Mouse (Mus musculus) megakaryocyte, embryonic 14.5 days (primary cell): ENCODE results near the gene Zfp473. TPM values are rescaled to one million over a fixed set of nuclear protein-coding genes. Genes with fewer than 3 reads are reported as not detected.

Source experiments
- H3K27me3 ChIP-seq: replicated peaks from 2 replicates; pipeline ENCODE3; 2012; ENCODE audit warnings: inconsistent platforms
- H3K36me3 ChIP-seq: replicated peaks from 2 replicates; pipeline ENCODE3; 2012; ENCODE audit warnings: low read length, inconsistent platforms, mixed read lengths
- H3K4me1 ChIP-seq: 2 replicates; pipeline ENCODE4 v1.6.1; 2012; ENCODE audit warnings: inconsistent platforms
- H3K4me3 ChIP-seq: replicated peaks from 2 replicates; pipeline ENCODE3; 2012; ENCODE audit warnings: moderate library complexity, mild to moderate bottlenecking, inconsistent platforms
- H3K9me3 ChIP-seq: 2 replicates; pipeline ENCODE4 v1.6.1; 2012; ENCODE audit warnings: inconsistent platforms
- FLI1 ChIP-seq: IDR thresholded peaks from 2 replicates; pipeline ENCODE4 v1.6.1; 2012; ENCODE audit warnings: low read length, inconsistent platforms, mixed read lengths
- GATA1 ChIP-seq: IDR thresholded peaks from 3 replicates; pipeline ENCODE4 v1.6.1; 2012; ENCODE audit warnings: mixed read lengths, low read length, inconsistent platforms, borderline replicate concordance
- polyA plus RNA-seq: library from polyadenylated mRNA; stranded (reverse); fragments of >175 nt; gene quantifications from 2 replicates; pipeline ENCODE4 v1.2.3, GENCODE M21; 2012; ENCODE audit warnings: low replicate concordance; ENCODE audit not compliant: insufficient read depth

The Zfp473 gene
- polyA plus RNA-seq, 1 experiment, result 0.12 TPM

GRCm38 (mm10) chr7:44697980-44698379 is 52.9 kb downstream of the Zfp473 start:
- Histone ChIP-seq H3K9me3 (no peaks in the 10 kb centered on the region), H3K4me1 (peaks cover 26% of the 10 kb centered on the region), H3K36me3 (no peaks in the 10 kb centered on the region), H3K4me3 (peak overlapping the region; percentile 65), H3K27me3 (peaks cover 53% of the 10 kb centered on the region)
- TF ChIP-seq GATA1 (no peak), FLI1 (no peak)

GRCm38 (mm10) chr7:44697191-44697710 is 53.6 kb downstream of the Zfp473 start:
- peak overlapping the region; percentile 19 for H3K4me3 ChIP-seq
- peaks cover 26% of the 10 kb centered on the region for H3K4me1 ChIP-seq
- TF ChIP-seq GATA1 (no peak), FLI1 (no peak)
- no peaks in the 10 kb centered on the region for H3K9me3 ChIP-seq
- peaks cover 56% of the 10 kb centered on the region for H3K27me3 ChIP-seq
- H3K36me3 ChIP-seq, result no peaks in the 10 kb centered on the region

- peaks cover 55% of the 10 kb centered on the region for H3K27me3 ChIP-seq
- H3K4me1 ChIP-seq, result peaks cover 15% of the 10 kb centered on the region
- H3K9me3 ChIP-seq, result 0 out of 2 replicates have a peak, but pooled peaks cover 5% of the 10 kb centered on the region
- H3K4me3 ChIP-seq, result no peak overlapping the region
- no peaks in the 10 kb centered on the region for H3K36me3 ChIP-seq
- TF ChIP-seq GATA1 (no peak), FLI1 (no peak)
Observed at GRCm38 (mm10) chr7:44695223-44695622, 55.6 kb downstream of the Zfp473 start.

- Histone ChIP-seq H3K4me3 (no peak overlapping the region), H3K27me3 (peaks cover 47% of the 10 kb centered on the region), H3K36me3 (no peaks in the 10 kb centered on the region), H3K9me3 (peaks cover 17% of the 10 kb centered on the region), H3K4me1 (peaks cover 15% of the 10 kb centered on the region)
- no peak for TF ChIP-seq FLI1
- no peak for TF ChIP-seq GATA1
Observed at GRCm38 (mm10) chr7:44693427-44694175, 57.2 kb downstream of the Zfp473 start.

- no peak for TF ChIP-seq GATA1
- H3K4me3 ChIP-seq, result no peak overlapping the region
- H3K36me3 ChIP-seq, result no peaks in the 10 kb centered on the region
- H3K9me3 ChIP-seq, result peaks cover 18% of the 10 kb centered on the region
- peaks cover 43% of the 10 kb centered on the region for H3K27me3 ChIP-seq
- peaks cover 10% of the 10 kb centered on the region for H3K4me1 ChIP-seq
Observed at GRCm38 (mm10) chr7:44689331-44689730, 61.5 kb downstream of the Zfp473 start.

GRCm38 (mm10) chr7:44688890-44689289 is 62.0 kb downstream of the Zfp473 start:
- TF ChIP-seq FLI1 (no peak), GATA1 (no peak)
- no peaks in the 10 kb centered on the region for H3K36me3 ChIP-seq
- no peak overlapping the region for H3K4me3 ChIP-seq
- H3K27me3 ChIP-seq, result peaks cover 42% of the 10 kb centered on the region
- H3K9me3 ChIP-seq, result peaks cover 18% of the 10 kb centered on the region
- peaks cover 10% of the 10 kb centered on the region for H3K4me1 ChIP-seq

GRCm38 (mm10) chr7:44685531-44686402 is 65.1 kb downstream of the Zfp473 start:
- Histone ChIP-seq H3K4me1 (peaks cover 10% of the 10 kb centered on the region), H3K9me3 (peaks cover 33% of the 10 kb centered on the region), H3K36me3 (no peaks in the 10 kb centered on the region), H3K4me3 (no peak overlapping the region), H3K27me3 (peaks cover 39% of the 10 kb centered on the region)
- TF ChIP-seq FLI1 (no peak), GATA1 (no peak)

- H3K9me3 ChIP-seq, result peaks cover 18% of the 10 kb centered on the region
- H3K27me3 ChIP-seq, result peaks cover 37% of the 10 kb centered on the region
- H3K36me3 ChIP-seq, result no peaks in the 10 kb centered on the region
- no peak overlapping the region for H3K4me3 ChIP-seq
- peaks cover 10% of the 10 kb centered on the region for H3K4me1 ChIP-seq
- no peak for TF ChIP-seq GATA1
- TF ChIP-seq FLI1, result no peak
Observed at GRCm38 (mm10) chr7:44683656-44684055, 67.2 kb downstream of the Zfp473 start.

Other genes with a start within 250 kb of the Zfp473 start
- gene Mybpc2, start 226.4 kb downstream of the Zfp473 start, polyA plus RNA-seq, result 0.09 TPM in 1 of 2 replicates, not detected in the other
- 0.64 and 1.2 TPM in 2 replicates for gene Spib, start 219.0 kb downstream of the Zfp473 start, polyA plus RNA-seq
- gene Pold1, start 202.2 kb downstream of the Zfp473 start, polyA plus RNA-seq, result 61.8 and 199 TPM in 2 replicates
- gene Nr1h2, start 197.1 kb downstream of the Zfp473 start, polyA plus RNA-seq, result 269 and 455 TPM in 2 replicates
- 2.4 and 14.1 TPM in 2 replicates for gene Napsa, start 178.7 kb downstream of the Zfp473 start, polyA plus RNA-seq
- 1.8 and 4.0 TPM in 2 replicates for gene Kcnc3, start 160.4 kb downstream of the Zfp473 start, polyA plus RNA-seq
- gene Myh14, start 80.2 kb downstream of the Zfp473 start, polyA plus RNA-seq, result 0.02 TPM in 1 of 2 replicates, not detected in the other
- gene Izumo2, start 42.3 kb downstream of the Zfp473 start, polyA plus RNA-seq, result not detected in 2 replicates
- gene Vrk3, start 2.6 kb downstream of the Zfp473 start, polyA plus RNA-seq, result 63.8 and 68.6 TPM in 2 replicates
- gene Nup62, start 65.0 kb upstream of the Zfp473 start, polyA plus RNA-seq, result 59.4 and 135 TPM in 2 replicates
- 3.0 and 3.6 TPM in 2 replicates for gene Il4i1, start 65.3 kb upstream of the Zfp473 start, polyA plus RNA-seq
- 279 and 321 TPM in 2 replicates for gene Atf5, start 65.6 kb upstream of the Zfp473 start, polyA plus RNA-seq
- gene Akt1s1, start 97.9 kb upstream of the Zfp473 start, polyA plus RNA-seq, result 372 and 2,506 TPM in 2 replicates
- 44.5 TPM in 2 replicates for gene Tbc1d17, start 98.0 kb upstream of the Zfp473 start, polyA plus RNA-seq
- gene Pnkp, start 106.1 kb upstream of the Zfp473 start, polyA plus RNA-seq, result 30.0 and 36.4 TPM in 2 replicates
- gene Ptov1, start 118.7 kb upstream of the Zfp473 start, polyA plus RNA-seq, result 191 and 368 TPM in 2 replicates
- gene Med25, start 141.7 kb upstream of the Zfp473 start, polyA plus RNA-seq, result 249 and 952 TPM in 2 replicates
- gene Fuz, start 145.0 kb upstream of the Zfp473 start, polyA plus RNA-seq, result 69.9 and 126 TPM in 2 replicates
- 137 and 235 TPM in 2 replicates for gene Ap2a1, start 178.4 kb upstream of the Zfp473 start, polyA plus RNA-seq
- 0.62 TPM in 1 of 2 replicates, not detected in the other for gene Tsks, start 192.2 kb upstream of the Zfp473 start, polyA plus RNA-seq
- 0.82 TPM in 1 of 2 replicates, not detected in the other for gene Cpt1c, start 223.8 kb upstream of the Zfp473 start, polyA plus RNA-seq
- 7.0 and 74.9 TPM in 2 replicates for gene Prmt1, start 235.5 kb upstream of the Zfp473 start, polyA plus RNA-seq
- 44.2 and 87.0 TPM in 2 replicates for gene Irf3, start 246.6 kb upstream of the Zfp473 start, polyA plus RNA-seq
- 44.7 and 73.7 TPM in 2 replicates for gene Bcl2l12, start 247.7 kb upstream of the Zfp473 start, polyA plus RNA-seq